In genomic region chr5:115134234-115135165, GRCm38 (mm10) we compare ENCODE assay signal across 8 mouse cellular contexts. TPM values are rescaled to one million over a fixed set of nuclear protein-coding genes. Genes with fewer than 3 reads are reported as not detected.
DNase-seq lines count a peak whose midpoint lies in the region; ATAC-seq lines count a peak whose summit lies in the region.

Gene Unc119b (minus strand): TSS chr5:115134975.

- H3K27ac ChIP-seq in hindbrain, embryonic 14.5 days, result peak within 1 kb of the TSS; percentile 47; the same call in 1 of the 2 replicates

- peak; percentile 95 for ATAC-seq in hindbrain, embryonic 14.5 days (ENCODE audit: low FRiP score)

- no peaks in the 10 kb centered on the region for H3K9me3 ChIP-seq in hindbrain, embryonic 14.5 days (ENCODE audit: control insufficient read depth, low read length)

- no peaks in the 10 kb centered on the region for H3K27me3 ChIP-seq in hindbrain, embryonic 14.5 days (ENCODE audit: control insufficient read depth, insufficient read depth, low read length)

- H3K9ac ChIP-seq in hindbrain, embryonic 14.5 days, result peak within 1 kb of the TSS; percentile 89

- DNase-seq in WW6 (ENCODE audit: low read depth, low spot score), result peak; percentile 73
- DNase-seq in cerebellum, postnatal 36 days, result peak; percentile 84 to 90
- DNase-seq in frontal cortex, postnatal 36 days (ENCODE audit: low spot score in 2 of 2), result peak; percentile 82
- peak; percentile 87 for DNase-seq in hindbrain, embryonic 14.5 days (ENCODE audit: low spot score)
- peak; percentile 86 to 89 for DNase-seq in layer of hippocampus, postnatal 36 days
- peak; percentile 89 for DNase-seq in lung, postnatal 25 days (ENCODE audit: low spot score)
- DNase-seq in retina, adult 2 months (ENCODE audit: low read depth, low spot score), result peak; percentile 76
- DNase-seq in thymus, postnatal 25 days, result peak; percentile 94

- peak within 1 kb of the TSS; percentile 91 for H3K4me2 ChIP-seq in hindbrain, embryonic 14.5 days (replicated peaks)

- H3K4me3 ChIP-seq in hindbrain, embryonic 14.5 days (replicated peaks; ENCODE audit: low read length), result peak within 1 kb of the TSS; percentile 93

- peaks cover 17% of the 10 kb centered on the region for H3K4me1 ChIP-seq in hindbrain, embryonic 14.5 days (replicated peaks; ENCODE audit: control insufficient read depth, insufficient read depth, low read length)

- WGBS in hindbrain, embryonic 14.5 days, result under 1% methylated on average over 72 of the region's 81 CpGs

- peaks cover 12% of the 10 kb centered on the region for H3K36me3 ChIP-seq in hindbrain, embryonic 14.5 days (replicated peaks; ENCODE audit: control insufficient read depth, insufficient read depth)

RNA-seq across cellular contexts. Expression of gene Unc119b, which starts in this region (rescaled TPM):
- 31.2 and 39.0 TPM in 2 replicates for polyA plus RNA-seq in hindbrain, embryonic 14.5 days (2014; fragmentation: Nextera tagmentation; extraction: Ambion mirVana)
- 10 to 100 TPM; 31.5 TPM for total RNA-seq in layer of hippocampus, postnatal 36 days (2021)

Comparison
In these comparisons a context has a peak if more than half of its experiments do, and no peak if none do; other contexts are left out.
1. Peak in every context shown above with its lines: DNase-seq, ATAC-seq, H3K4me3 ChIP-seq and H3K27ac ChIP-seq.